Mouse (Mus musculus) heart, embryonic 14.5 days (tissue): ENCODE data around the gene Igsf9b. TPM values are rescaled to one million over a fixed set of nuclear protein-coding genes. Genes with fewer than 3 reads are reported as not detected.

ENCODE experiments used
- ATAC-seq: fragments of 200-750 bp; cut with Nextera tagmentation; 2 replicates; pipeline ENCODE4 v1.8.0; 2017; ENCODE audit warnings: low read depth, moderate TSS enrichment; ENCODE audit not compliant: insufficient number of reproducible peaks, insufficient read depth, low FRiP score
- H3K27ac ChIP-seq, 2 experiments: fragments of 200-500 bp in 1 of 2; fragments of 300-500 bp in 1 of 2; sonication (generic) in 1 of 2; replicated peaks in 1 of 2; 2 replicates each; pipeline ENCODE4 v1.5.1; 2012 to 2014; ENCODE audit warnings: low read depth in 2 of 2, low read length in 2 of 2, control low read depth in 1 of 2, mild to moderate bottlenecking in 1 of 2, mixed read lengths in 1 of 2; ENCODE audit not compliant: control insufficient read depth in 1 of 2, insufficient read depth in 1 of 2
- H3K27me3 ChIP-seq: fragments of 300-500 bp; sonication (generic); 2 replicates; pipeline ENCODE4 v1.6.1; 2014; ENCODE audit warnings: mild to moderate bottlenecking, low read length, control low read depth; ENCODE audit not compliant: control insufficient read depth, insufficient read depth
- H3K36me3 ChIP-seq: fragments of 300-500 bp; sonication (generic); 2 replicates; pipeline ENCODE4 v1.6.1; 2014; ENCODE audit warnings: mild to moderate bottlenecking, control low read depth, low read length, mixed read lengths; ENCODE audit not compliant: control insufficient read depth, insufficient read depth
- H3K4me1 ChIP-seq, 2 experiments: fragments of 200-500 bp in 1 of 2; fragments of 300-500 bp in 1 of 2; sonication (generic) in 1 of 2; 2 replicates each; pipeline ENCODE4 v1.6.1; 2012 to 2014; ENCODE audit warnings: low read length in 2 of 2, control low read depth in 1 of 2, mixed read lengths in 1 of 2; ENCODE audit not compliant: control insufficient read depth in 2 of 2, insufficient read depth in 2 of 2
- H3K4me2 ChIP-seq: fragments of 300-500 bp; sonication (generic); 2 replicates; pipeline ENCODE4 v1.6.1; 2014; ENCODE audit warnings: mild to moderate bottlenecking, low read length
- H3K4me3 ChIP-seq, 2 experiments: fragments of 200-500 bp in 1 of 2; fragments of 300-500 bp in 1 of 2; sonication (generic) in 1 of 2; 2 replicates each; pipeline ENCODE4 v1.5.1; 2012 to 2014; ENCODE audit warnings: low read length in 2 of 2, mild to moderate bottlenecking in 2 of 2, control low read depth in 1 of 2, low read depth in 1 of 2, moderate library complexity in 1 of 2; ENCODE audit not compliant: control insufficient read depth in 1 of 2, insufficient read depth in 1 of 2
- H3K9ac ChIP-seq: fragments of 300-500 bp; sonication (generic); 2 replicates; pipeline ENCODE4 v1.6.1; 2014; ENCODE audit warnings: mild to moderate bottlenecking, low read length
- H3K9me3 ChIP-seq: fragments of 300-500 bp; sonication (generic); 2 replicates; pipeline ENCODE4 v1.6.1; 2016; ENCODE audit warnings: low read length, control low read depth; ENCODE audit not compliant: control insufficient read depth
- WGBS: fragments of 180-500 bp; shearing (Covaris S2); extraction: QIAGEN DNeasy Blood & Tissue Kit; methylation state at CpG from one replicate; pipeline ENCODE4 v1.1.7; 2014; 5-methylcytosine and 5-hydroxymethylcytosine counted together
- polyA plus RNA-seq: library from polyadenylated mRNA; unstranded; fragments of >200 nt; fragmentation: Nextera tagmentation; extraction: Ambion mirVana; gene quantifications from 2 replicates; pipeline ENCODE4 v1.2.1, GENCODE M21; 2014

Igsf9b gene
- polyA plus RNA-seq, 1 experiment from 2014 or later: 4.2 TPM

DNA sequence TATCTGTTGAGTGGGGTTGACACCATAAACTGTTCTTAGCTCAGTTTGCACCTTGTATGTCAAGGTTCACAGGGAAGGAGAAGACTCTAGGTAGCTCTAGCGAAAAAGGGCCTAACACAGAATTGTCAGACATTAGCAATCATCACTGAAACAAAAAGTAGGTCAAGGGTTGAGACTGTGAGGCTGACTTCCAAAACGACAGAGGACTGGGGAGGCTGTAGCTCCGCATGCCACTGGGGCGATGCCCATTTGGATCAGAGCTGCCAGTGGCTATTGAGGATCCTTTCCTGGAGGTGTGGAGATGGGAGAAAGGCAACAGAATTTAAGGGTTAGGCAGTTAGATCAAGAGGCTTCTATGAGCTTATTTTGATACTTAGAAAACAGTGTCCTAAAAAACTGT, 18.0 kb upstream of the Igsf9b start:
- ATAC-seq: no peak
- no peaks in the 10 kb centered on the region for H3K9me3 ChIP-seq
- no peaks in the 10 kb centered on the region for H3K4me1 ChIP-seq
- no peaks in the 10 kb centered on the region for H3K27me3 ChIP-seq
- H3K9ac ChIP-seq: no peak overlapping the region
- no peak overlapping the region for H3K4me2 ChIP-seq
- 66% methylated on average over 4 of the region's 4 CpGs for WGBS
- H3K27ac ChIP-seq: no peak overlapping the region
- no peaks in the 10 kb centered on the region for H3K36me3 ChIP-seq
- no peak overlapping the region for H3K4me3 ChIP-seq

- Histone ChIP-seq H3K27ac (no peak overlapping the region), H3K27me3 (no peaks in the 10 kb centered on the region), H3K4me2 (no peak overlapping the region), H3K36me3 (no peaks in the 10 kb centered on the region), H3K9me3 (no peaks in the 10 kb centered on the region), H3K4me3 (no peak overlapping the region), H3K9ac (no peak overlapping the region), H3K4me1 (peaks cover 16 to 26% of the 10 kb centered on the region in 2 experiments)
- ATAC-seq: no peak
- 51% methylated on average over 3 of the region's 3 CpGs for WGBS
Observed at GRCm38 (mm10) chr9:27285719-27286249, 13.2 kb upstream of the Igsf9b start.

DNA sequence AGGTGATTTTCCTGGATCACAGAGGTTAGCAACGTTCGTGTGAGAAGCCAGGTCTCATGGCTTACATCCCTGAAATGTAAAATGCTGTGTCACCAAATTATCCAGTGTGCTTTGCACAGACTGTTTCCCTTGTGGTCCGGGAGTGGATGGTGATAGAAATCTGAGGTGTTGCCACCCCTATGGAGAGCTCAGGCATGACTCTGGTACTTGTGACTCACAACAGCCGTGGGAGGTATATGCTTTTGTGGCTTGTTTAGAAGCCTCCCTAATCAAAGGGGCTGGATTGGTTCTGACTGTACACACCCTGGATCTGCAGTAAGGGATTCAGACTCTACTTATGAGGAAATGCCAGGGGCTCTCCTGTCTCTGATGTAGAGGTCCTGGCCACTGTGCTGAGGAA, 12.7 kb upstream of the Igsf9b start:
- 68% methylated on average over 4 of the region's 4 CpGs for WGBS
- Histone ChIP-seq H3K9ac (no peak overlapping the region), H3K27me3 (no peaks in the 10 kb centered on the region), H3K9me3 (no peaks in the 10 kb centered on the region), H3K4me3 (no peak overlapping the region), H3K4me1 (peaks cover 16 to 26% of the 10 kb centered on the region in 2 experiments), H3K36me3 (no peaks in the 10 kb centered on the region), H3K4me2 (no peak overlapping the region), H3K27ac (no peak overlapping the region)
- ATAC-seq: no peak

- ATAC-seq: no peak
Observed at GRCm38 (mm10) chr9:27286859-27287258, 12.1 kb upstream of the Igsf9b start.

GRCm38 (mm10) chr9:27287419-27287818, 11.6 kb upstream of the Igsf9b start:
- Histone ChIP-seq H3K9ac (no peak overlapping the region), H3K4me3 (no peak overlapping the region), H3K4me2 (no peak overlapping the region), H3K27me3 (no peaks in the 10 kb centered on the region), H3K9me3 (no peaks in the 10 kb centered on the region), H3K27ac (no peak overlapping the region), H3K36me3 (no peaks in the 10 kb centered on the region), H3K4me1 (peaks cover 16 to 26% of the 10 kb centered on the region in 2 experiments)
- no peak for ATAC-seq
- WGBS: 38% methylated on average over 5 of the region's 5 CpGs

More at GRCm38 (mm10) chr9:27286859-27287258, 12.1 kb upstream of the Igsf9b start:
- no peak overlapping the region for H3K27ac ChIP-seq
- 91% methylated on average over 4 of the region's 4 CpGs for WGBS
- no peak overlapping the region for H3K9ac ChIP-seq
- peaks cover 16 to 26% of the 10 kb centered on the region in 2 experiments for H3K4me1 ChIP-seq
- no peaks in the 10 kb centered on the region for H3K9me3 ChIP-seq
- H3K36me3 ChIP-seq: no peaks in the 10 kb centered on the region
- no peak overlapping the region for H3K4me3 ChIP-seq
- H3K27me3 ChIP-seq: no peaks in the 10 kb centered on the region
- H3K4me2 ChIP-seq: no peak overlapping the region

- H3K36me3 ChIP-seq: no peaks in the 10 kb centered on the region
- H3K9ac ChIP-seq: no peak overlapping the region
- no peaks in the 10 kb centered on the region for H3K27me3 ChIP-seq
- no peak overlapping the region for H3K4me3 ChIP-seq
- no peak for ATAC-seq
- peak overlapping the region; percentile 27; the same call in 1 of the 2 replicates for H3K4me2 ChIP-seq
- no peaks in the 10 kb centered on the region for H3K9me3 ChIP-seq
- peaks cover 16 to 26% of the 10 kb centered on the region in 2 experiments for H3K4me1 ChIP-seq
- H3K27ac ChIP-seq: peak overlapping the region; percentile 1 to 63; a peak in 3 of 4 replicates
- WGBS: 4% methylated on average over 7 of the region's 7 CpGs
Observed at GRCm38 (mm10) chr9:27288442-27288841, 10.6 kb upstream of the Igsf9b start.

DNA sequence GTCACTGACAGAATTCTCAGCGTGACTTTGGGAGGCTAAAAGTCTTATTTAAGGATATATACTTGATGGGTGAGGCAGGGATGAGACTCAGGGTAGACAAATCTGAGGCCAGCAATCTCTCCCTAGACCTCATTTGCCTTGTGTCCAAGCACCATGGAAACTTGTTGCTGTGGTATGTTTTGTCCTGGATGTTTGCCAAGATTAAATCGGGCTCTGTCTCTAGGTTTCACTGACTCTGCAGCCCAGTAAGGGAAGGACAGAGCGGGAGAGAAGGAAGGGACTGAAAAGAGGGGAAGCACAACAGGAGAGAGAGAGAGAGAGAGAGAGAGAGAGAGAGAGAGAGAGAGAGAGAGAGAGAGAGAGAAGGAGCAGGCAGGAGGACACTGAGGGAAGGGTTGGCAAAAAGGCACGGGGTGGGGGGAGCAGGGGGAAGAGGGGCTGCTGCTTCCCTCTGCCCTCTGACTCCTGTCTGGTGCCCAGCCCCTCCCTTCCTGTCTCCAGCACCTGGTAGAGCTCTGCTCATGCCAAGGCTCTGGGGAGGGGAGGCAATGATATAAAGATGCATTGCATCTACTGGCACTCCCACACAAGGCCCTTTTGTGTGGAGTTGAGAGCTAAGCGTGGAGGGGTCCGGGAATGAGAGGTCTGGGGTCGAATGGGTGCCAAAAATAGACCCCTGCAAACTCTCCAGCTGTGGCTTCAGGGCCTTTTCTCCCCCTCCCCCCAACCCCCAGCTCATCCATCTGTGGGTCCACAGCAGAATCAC, 9.3 kb upstream of the Igsf9b start:
- Histone ChIP-seq H3K4me1 (peaks cover 16 to 26% of the 10 kb centered on the region in 2 experiments), H3K9me3 (no peaks in the 10 kb centered on the region), H3K27me3 (no peaks in the 10 kb centered on the region), H3K27ac (peak overlapping the region; percentile 3 to 66; a peak in 3 of 4 replicates), H3K36me3 (no peaks in the 10 kb centered on the region), H3K4me3 (no peak overlapping the region), H3K4me2 (peak overlapping the region; percentile 34), H3K9ac (no peak overlapping the region)
- WGBS: 27% methylated on average over 7 of the region's 7 CpGs
- ATAC-seq: peak; percentile 51
